ENCODE assay signal across 8 mouse cellular contexts in the genomic region with DNA sequence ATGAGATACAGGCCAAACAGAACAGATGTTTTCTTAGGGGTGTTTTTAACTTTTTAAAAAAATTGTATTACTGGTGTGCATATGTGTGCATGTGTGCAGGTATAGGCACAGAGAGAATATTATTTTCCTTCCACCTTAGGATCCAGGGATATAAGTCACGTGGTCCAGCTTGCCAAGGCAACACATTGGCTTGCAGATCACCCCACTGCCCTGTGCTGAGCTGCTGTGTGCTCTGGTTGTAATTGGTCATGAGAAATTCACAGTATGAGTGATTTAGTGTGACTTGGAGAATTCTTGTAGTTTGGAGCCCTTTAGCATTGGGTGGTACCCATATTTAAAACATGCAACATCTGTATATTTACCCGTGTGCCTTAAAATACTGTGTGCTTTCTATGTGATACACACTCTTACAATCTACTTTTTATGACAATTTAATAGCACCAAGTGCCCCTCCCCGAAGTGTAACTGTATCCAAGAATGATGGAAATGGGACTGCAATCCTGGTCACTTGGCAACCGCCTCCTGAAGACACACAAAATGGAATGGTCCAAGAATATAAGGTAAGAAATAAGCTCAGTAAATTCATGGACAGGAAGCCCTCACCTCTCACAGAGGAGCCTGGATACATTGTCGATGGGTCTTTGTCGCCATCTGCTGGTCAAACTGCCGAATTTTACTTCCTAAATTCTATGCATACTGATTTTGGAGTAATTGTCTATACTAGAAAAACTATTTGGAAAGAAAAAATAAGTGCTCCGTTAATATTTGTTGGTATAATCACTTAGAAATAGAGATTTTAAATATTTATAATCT.
DNase-seq lines count a peak whose midpoint lies in the region; ATAC-seq and TF ChIP-seq lines count a peak whose summit lies in the region.

No protein-coding gene starts in this region.

- H3K9ac ChIP-seq in intestine, embryonic 15.5 days, result no peak overlapping the region
- no peak overlapping the region for H3K9ac ChIP-seq in midbrain, embryonic 11.5 days (ENCODE audit: low read length)

- no peaks in the 10 kb centered on the region for H3K27me3 ChIP-seq in intestine, embryonic 15.5 days (replicated peaks)
- H3K27me3 ChIP-seq in midbrain, embryonic 11.5 days (ENCODE audit: control insufficient read depth, insufficient read depth, low read length), result no peaks in the 10 kb centered on the region
- H3K27me3 ChIP-seq in small intestine, adult 2 months (ENCODE audit: control insufficient read depth, insufficient read depth, low read length), result no peaks in the 10 kb centered on the region

- H3K9me3 ChIP-seq in intestine, embryonic 15.5 days, result no peaks in the 10 kb centered on the region
- no peaks in the 10 kb centered on the region for H3K9me3 ChIP-seq in midbrain, embryonic 11.5 days (ENCODE audit: control insufficient read depth, low read length)

- peak; percentile 42 to 84 for DNase-seq in heart, adult 18-20 months
- DNase-seq in heart, adult 11 months, result no peak
- peak; percentile 57 for DNase-seq in cerebellum, adult 9-11 months
- DNase-seq in frontal cortex, adult 2 months (ENCODE audit: extremely low spot score in 1 of 2, low spot score in 1 of 2), result peak; percentile 30 to 87
- peak; percentile 72 to 82 for DNase-seq in left cerebral cortex, postnatal 14 days (ENCODE audit: low spot score in 2 of 2)
- DNase-seq in midbrain, embryonic 11.5 days (ENCODE audit: low spot score, missing footprints), result peak; percentile 97

- H3K4me1 ChIP-seq in intestine, embryonic 15.5 days (replicated peaks), result no peaks in the 10 kb centered on the region
- peaks cover 6% of the 10 kb centered on the region for H3K4me1 ChIP-seq in midbrain, embryonic 11.5 days (ENCODE audit: control insufficient read depth, insufficient read depth, low read length)
- H3K4me1 ChIP-seq in small intestine, adult 2 months (ENCODE audit: control insufficient read depth, insufficient read depth, insufficient read length, low read length), result no peaks in the 10 kb centered on the region

- H3K36me3 ChIP-seq in intestine, embryonic 15.5 days, result no peaks in the 10 kb centered on the region
- no peaks in the 10 kb centered on the region for H3K36me3 ChIP-seq in midbrain, embryonic 11.5 days (ENCODE audit: control insufficient read depth, insufficient read depth, low read length)
- no peaks in the 10 kb centered on the region for H3K36me3 ChIP-seq in small intestine, adult 2 months (ENCODE audit: control insufficient read depth, insufficient read depth, low read length)

- H3K4me3 ChIP-seq in intestine, embryonic 15.5 days (replicated peaks), result no peak overlapping the region
- H3K4me3 ChIP-seq in midbrain, embryonic 11.5 days (ENCODE audit: low read depth, low read length), result no peak overlapping the region
- no peak overlapping the region for H3K4me3 ChIP-seq in small intestine, adult 2 months (ENCODE audit: low read depth, low read length)

- TF ChIP-seq CTCF in small intestine, adult 2 months (IDR thresholded peaks at IDR 0.05; ENCODE audit: extremely low read depth, insufficient read length, insufficient replicate concordance, low read depth, low read length), result peak; percentile 49; the same call in 1 of the 2 replicates

- intact Hi-C loops in left cerebral cortex, postnatal 14 days (cut with DNase I), result loop anchor here (5.0 to 10.0 kb wide), 5 partner anchors 285 to 762 kb away; no protein-coding TSS in a partner anchor

- peak; percentile 67 for ATAC-seq in intestine, embryonic 15.5 days
- peak; percentile 66 for ATAC-seq in midbrain, embryonic 11.5 days (ENCODE audit: low FRiP score)

- TF ChIP-seq POLR2A in small intestine, adult 2 months (IDR thresholded peaks at IDR 0.05; ENCODE audit: low read depth, low read length), result no peak

- H3K4me2 ChIP-seq in intestine, embryonic 15.5 days (replicated peaks), result no peak overlapping the region
- H3K4me2 ChIP-seq in midbrain, embryonic 11.5 days, result no peak overlapping the region

- WGBS in intestine, embryonic 15.5 days, result 26% methylated on average over 8 of the region's 8 CpGs
- 34% methylated on average over 8 of the region's 8 CpGs for WGBS in midbrain, embryonic 11.5 days
- WGBS in small intestine, adult 2 months, result 23% methylated on average over 8 of the region's 8 CpGs

- no peak overlapping the region for H3K27ac ChIP-seq in intestine, embryonic 15.5 days
- no peak overlapping the region for H3K27ac ChIP-seq in midbrain, embryonic 11.5 days (ENCODE audit: low read depth, low read length)
- H3K27ac ChIP-seq in small intestine, adult 2 months (ENCODE audit: insufficient read depth, low read depth, low read length), result no peak overlapping the region
